Mouse (Mus musculus): ENCODE measurements around the gene Foxn1. TPM values are rescaled to one million over a fixed set of nuclear protein-coding genes. Genes with fewer than 3 reads are reported as not detected.

Gene Foxn1
- polyA plus RNA-seq, 1 experiment from 2014 or later = not detected

DNA sequence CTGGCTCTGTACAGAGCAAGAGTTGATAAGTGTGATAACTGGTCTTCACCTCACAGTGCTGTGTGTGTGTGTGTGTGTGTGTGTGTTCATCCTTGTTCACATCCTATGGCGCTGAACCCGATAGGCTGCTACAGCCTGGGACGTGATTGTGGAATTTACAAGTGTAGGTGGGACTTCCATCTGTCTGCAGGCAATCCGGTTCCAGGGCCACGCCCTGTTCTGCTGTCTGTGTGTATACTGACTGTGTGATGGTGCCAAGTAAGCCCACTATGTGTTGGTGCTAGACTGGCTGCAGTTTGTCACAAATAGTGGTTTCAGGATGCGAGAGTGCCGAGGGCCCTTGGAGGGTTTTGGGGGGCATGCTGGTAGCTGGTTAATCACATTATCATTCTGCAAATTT lies 4.1 kb downstream of the Foxn1 start:
- H3K27me3 ChIP-seq (replicated peaks; ENCODE audit: control insufficient read depth, insufficient read depth, low read length) = no peaks in the 10 kb centered on the region
- no peak overlapping the region for H3K4me2 ChIP-seq (ENCODE audit: low read depth, low read length)
- H3K36me3 ChIP-seq (ENCODE audit: control insufficient read depth, insufficient read depth, low read length) = no peaks in the 10 kb centered on the region
- no peak overlapping the region for H3K27ac ChIP-seq (ENCODE audit: low read length)
- H3K9me3 ChIP-seq (ENCODE audit: control insufficient read depth, low read length) = no peaks in the 10 kb centered on the region
- WGBS = 76% methylated on average over 7 of the region's 7 CpGs
- peaks cover 7% of the 10 kb centered on the region for H3K4me1 ChIP-seq (ENCODE audit: control insufficient read depth, insufficient read depth, low read length)
- H3K4me3 ChIP-seq (ENCODE audit: low read length) = no peak overlapping the region
- no peak overlapping the region for H3K9ac ChIP-seq (ENCODE audit: low read depth, low read length)
- no peak for ATAC-seq

DNA sequence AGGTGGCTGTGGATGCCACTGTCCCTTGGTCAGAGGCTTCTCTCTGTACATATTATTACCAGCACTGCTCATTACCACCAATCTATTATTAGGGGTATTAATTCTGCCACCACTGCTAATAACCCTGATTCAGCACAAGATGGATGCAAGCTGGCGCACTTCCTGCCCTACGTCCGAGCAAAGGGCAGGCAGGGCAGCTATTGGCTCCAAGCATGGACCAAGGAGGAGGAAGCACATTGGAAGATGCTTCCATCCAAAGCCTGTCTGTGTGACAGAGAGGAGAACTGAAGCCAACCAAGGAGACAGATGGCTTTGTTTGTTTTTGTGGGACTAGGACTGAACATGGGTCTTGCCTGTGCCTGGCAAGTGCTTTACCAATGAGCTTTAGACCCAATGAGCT lies 5.4 kb downstream of the Foxn1 start:
- H3K36me3 ChIP-seq (ENCODE audit: control insufficient read depth, insufficient read depth, low read length) = no peaks in the 10 kb centered on the region
- 77% methylated on average over 3 of the region's 3 CpGs for WGBS
- H3K9me3 ChIP-seq (ENCODE audit: control insufficient read depth, low read length) = no peaks in the 10 kb centered on the region
- no peak for ATAC-seq
- no peak overlapping the region for H3K9ac ChIP-seq (ENCODE audit: low read depth, low read length)
- H3K4me2 ChIP-seq (ENCODE audit: low read depth, low read length) = no peak overlapping the region
- no peak overlapping the region for H3K27ac ChIP-seq (ENCODE audit: low read length)
- H3K27me3 ChIP-seq (replicated peaks; ENCODE audit: control insufficient read depth, insufficient read depth, low read length) = no peaks in the 10 kb centered on the region
- peaks cover 8% of the 10 kb centered on the region for H3K4me1 ChIP-seq (ENCODE audit: control insufficient read depth, insufficient read depth, low read length)
- H3K4me3 ChIP-seq (ENCODE audit: low read length) = no peak overlapping the region

DNA sequence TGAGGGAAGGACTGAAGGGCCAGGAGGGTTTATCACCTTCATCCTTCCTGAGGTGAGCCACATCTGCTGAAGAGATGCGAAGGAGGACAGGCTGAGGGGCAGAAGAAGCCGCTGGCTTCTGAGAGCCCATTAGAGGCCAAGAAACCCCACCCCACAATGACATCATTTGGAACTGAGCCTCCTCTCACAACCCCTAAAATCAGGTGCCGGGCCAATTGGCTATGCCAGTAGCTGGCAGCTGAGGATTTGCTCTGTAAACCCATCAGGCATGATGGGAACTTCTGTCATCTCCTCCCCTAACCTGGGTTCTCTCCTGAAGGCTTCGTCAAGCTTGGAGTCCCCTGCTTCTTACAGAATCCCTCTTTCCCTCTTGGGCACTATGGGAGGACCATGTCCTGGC lies 6.0 kb downstream of the Foxn1 start:
- Histone ChIP-seq H3K27ac (ENCODE audit: low read length) (no peak overlapping the region), H3K4me2 (ENCODE audit: low read depth, low read length) (no peak overlapping the region), H3K9ac (ENCODE audit: low read depth, low read length) (no peak overlapping the region), H3K9me3 (ENCODE audit: control insufficient read depth, low read length) (no peaks in the 10 kb centered on the region), H3K4me3 (ENCODE audit: low read length) (no peak overlapping the region), H3K4me1 (ENCODE audit: control insufficient read depth, insufficient read depth, low read length) (peaks cover 8% of the 10 kb centered on the region), H3K27me3 (replicated peaks; ENCODE audit: control insufficient read depth, insufficient read depth, low read length) (no peaks in the 10 kb centered on the region), H3K36me3 (ENCODE audit: control insufficient read depth, insufficient read depth, low read length) (no peaks in the 10 kb centered on the region)
- WGBS = 74% methylated on average over 4 of the region's 4 CpGs
- ATAC-seq = no peak

DNA sequence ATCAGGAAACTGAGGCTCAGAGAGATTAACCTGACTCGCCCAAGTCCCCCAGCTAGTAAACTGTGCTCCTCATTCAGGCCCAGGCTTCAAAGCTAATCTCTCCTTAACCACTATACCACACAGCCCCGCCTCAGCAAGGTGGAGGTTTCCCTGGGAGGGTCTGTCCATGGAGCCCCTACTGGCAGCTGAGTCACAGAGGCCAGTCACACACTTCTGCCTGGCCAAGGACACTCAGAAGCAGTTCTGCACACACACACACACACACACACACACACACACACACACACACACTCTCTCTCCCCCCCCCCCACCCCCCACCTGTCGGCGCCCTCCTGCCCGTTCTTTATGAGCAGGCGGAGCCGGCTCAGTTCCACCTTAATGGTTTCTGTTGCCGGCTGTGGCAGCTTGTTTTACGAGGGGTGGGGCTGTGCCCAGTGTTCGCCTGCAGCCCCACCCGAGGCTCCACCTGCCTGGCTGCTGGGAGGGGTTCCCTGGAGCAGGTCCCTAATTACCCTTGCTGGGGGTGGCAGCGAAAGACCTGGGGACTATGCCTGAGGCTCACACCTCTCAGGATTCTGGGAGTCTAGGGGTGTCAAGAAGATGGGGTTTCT lies 8.7 kb downstream of the Foxn1 start:
- H3K9ac ChIP-seq (ENCODE audit: low read depth, low read length) = no peak overlapping the region
- H3K4me2 ChIP-seq (ENCODE audit: low read depth, low read length) = no peak overlapping the region
- H3K27ac ChIP-seq (ENCODE audit: low read length) = no peak overlapping the region
- H3K4me1 ChIP-seq (ENCODE audit: control insufficient read depth, insufficient read depth, low read length) = peaks cover 12% of the 10 kb centered on the region
- no peaks in the 10 kb centered on the region for H3K9me3 ChIP-seq (ENCODE audit: control insufficient read depth, low read length)
- H3K4me3 ChIP-seq (ENCODE audit: low read length) = no peak overlapping the region
- no peaks in the 10 kb centered on the region for H3K36me3 ChIP-seq (ENCODE audit: control insufficient read depth, insufficient read depth, low read length)
- no peaks in the 10 kb centered on the region for H3K27me3 ChIP-seq (replicated peaks; ENCODE audit: control insufficient read depth, insufficient read depth, low read length)
- ATAC-seq = peak; percentile 93
- WGBS = 21% methylated on average over 7 of the region's 12 CpGs

DNA sequence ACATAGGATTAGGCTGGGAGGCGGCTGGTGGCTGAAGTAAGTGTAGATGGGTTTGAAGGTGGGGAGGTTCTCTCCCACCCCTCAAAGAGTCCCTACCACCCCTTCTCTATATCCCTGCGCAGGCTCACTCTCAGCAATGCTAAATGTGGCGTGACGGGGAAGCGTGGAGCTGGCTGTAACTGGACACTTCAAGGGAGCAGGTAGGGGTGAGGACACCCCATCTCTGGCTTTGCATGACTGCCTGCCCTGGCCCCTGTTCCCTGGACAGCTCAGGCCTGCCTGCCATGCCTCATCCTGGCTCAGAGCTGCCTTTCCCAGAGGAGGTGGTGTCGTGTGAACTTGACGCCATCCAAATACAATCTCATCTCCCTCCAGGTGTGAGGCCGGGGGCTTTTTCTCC lies 12.2 kb downstream of the Foxn1 start:
- Histone ChIP-seq H3K4me3 (ENCODE audit: low read length) (no peak overlapping the region), H3K27ac (ENCODE audit: low read length) (no peak overlapping the region), H3K4me2 (ENCODE audit: low read depth, low read length) (no peak overlapping the region), H3K9me3 (ENCODE audit: control insufficient read depth, low read length) (no peaks in the 10 kb centered on the region), H3K27me3 (replicated peaks; ENCODE audit: control insufficient read depth, insufficient read depth, low read length) (no peaks in the 10 kb centered on the region), H3K9ac (ENCODE audit: low read depth, low read length) (no peak overlapping the region), H3K4me1 (ENCODE audit: control insufficient read depth, insufficient read depth, low read length) (peaks cover 28% of the 10 kb centered on the region), H3K36me3 (ENCODE audit: control insufficient read depth, insufficient read depth, low read length) (no peaks in the 10 kb centered on the region)
- 73% methylated on average over 8 of the region's 8 CpGs for WGBS
- ATAC-seq = no peak

DNA sequence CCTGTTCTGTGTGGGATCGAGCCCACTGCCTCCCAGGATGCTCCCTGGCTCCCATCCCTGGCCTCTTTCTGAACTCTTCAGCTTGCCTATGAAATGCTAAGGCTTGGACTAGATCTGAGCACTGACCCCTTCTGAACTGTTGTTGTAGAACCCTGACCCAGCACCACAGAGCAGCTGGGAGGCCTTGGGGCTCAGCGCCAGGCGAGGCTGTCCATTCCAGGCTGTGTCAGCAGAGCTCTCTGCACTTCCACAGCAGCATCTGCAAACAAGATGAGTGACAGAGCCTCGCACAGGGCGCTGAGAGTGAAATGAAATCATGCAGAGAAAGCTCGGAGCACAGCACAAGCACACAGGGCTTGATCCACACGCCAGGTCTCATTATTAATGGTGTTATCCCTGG lies 13.7 kb downstream of the Foxn1 start:
- no peaks in the 10 kb centered on the region for H3K36me3 ChIP-seq (ENCODE audit: control insufficient read depth, insufficient read depth, low read length)
- ATAC-seq = 0 out of 2 replicates have a peak, but pooled peaks have one; percentile 22
- peaks cover 26% of the 10 kb centered on the region for H3K4me1 ChIP-seq (ENCODE audit: control insufficient read depth, insufficient read depth, low read length)
- no peak overlapping the region for H3K27ac ChIP-seq (ENCODE audit: low read length)
- H3K9ac ChIP-seq (ENCODE audit: low read depth, low read length) = peak overlapping the region; percentile 6; the same call in 1 of the 2 replicates
- WGBS = 49% methylated on average over 7 of the region's 7 CpGs
- no peak overlapping the region for H3K4me3 ChIP-seq (ENCODE audit: low read length)
- H3K9me3 ChIP-seq (ENCODE audit: control insufficient read depth, low read length) = no peaks in the 10 kb centered on the region
- H3K4me2 ChIP-seq (ENCODE audit: low read depth, low read length) = no peak overlapping the region
- no peaks in the 10 kb centered on the region for H3K27me3 ChIP-seq (replicated peaks; ENCODE audit: control insufficient read depth, insufficient read depth, low read length)

DNA sequence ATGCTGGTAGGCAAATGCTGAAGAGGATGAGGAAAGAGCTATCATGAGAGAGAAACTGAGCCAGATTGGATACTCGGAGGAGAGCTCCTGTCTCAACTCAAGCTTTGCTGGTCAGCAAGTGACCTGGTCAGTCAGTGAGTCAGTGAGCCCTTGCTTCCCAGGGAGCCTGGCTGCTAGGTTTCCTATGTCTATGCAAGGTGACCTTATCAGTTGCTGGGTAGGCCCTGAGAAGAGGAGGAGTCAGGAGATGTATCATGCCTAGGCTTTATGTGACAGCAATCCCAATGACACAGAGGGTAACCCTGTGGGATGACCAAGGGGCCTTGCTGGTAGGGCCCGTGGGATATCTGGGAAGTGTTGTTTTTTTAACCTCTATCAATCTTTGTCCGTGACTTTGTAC lies 14.2 kb downstream of the Foxn1 start:
- Histone ChIP-seq H3K27ac (ENCODE audit: low read length) (no peak overlapping the region), H3K9me3 (ENCODE audit: control insufficient read depth, low read length) (no peaks in the 10 kb centered on the region), H3K9ac (ENCODE audit: low read depth, low read length) (no peak overlapping the region), H3K4me2 (ENCODE audit: low read depth, low read length) (no peak overlapping the region), H3K27me3 (replicated peaks; ENCODE audit: control insufficient read depth, insufficient read depth, low read length) (no peaks in the 10 kb centered on the region), H3K36me3 (ENCODE audit: control insufficient read depth, insufficient read depth, low read length) (no peaks in the 10 kb centered on the region), H3K4me1 (ENCODE audit: control insufficient read depth, insufficient read depth, low read length) (peaks cover 23% of the 10 kb centered on the region), H3K4me3 (ENCODE audit: low read length) (no peak overlapping the region)
- no peak for ATAC-seq
- 70% methylated on average over 3 of the region's 3 CpGs for WGBS

DNA sequence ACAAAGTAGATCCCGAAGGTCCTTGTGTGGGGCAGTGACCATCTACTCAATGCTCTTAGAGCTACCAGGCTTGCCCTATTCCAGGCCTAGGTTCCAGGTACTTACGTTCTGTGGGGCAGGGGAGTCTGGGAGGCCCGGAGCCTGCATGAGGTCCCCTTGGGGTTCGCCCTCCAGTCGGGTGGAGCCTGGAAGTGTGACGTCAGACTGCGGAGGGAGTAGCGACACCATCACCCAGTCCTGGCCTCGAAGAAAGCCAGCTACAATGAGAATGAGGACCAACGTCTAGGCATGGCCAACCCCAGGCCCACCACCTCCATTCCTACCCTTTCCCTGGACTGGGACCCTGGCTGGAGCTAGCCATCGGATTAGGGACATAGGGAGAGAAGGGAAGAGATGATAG lies 14.6 kb downstream of the Foxn1 start:
- Histone ChIP-seq H3K4me3 (ENCODE audit: low read length) (no peak overlapping the region), H3K9me3 (ENCODE audit: control insufficient read depth, low read length) (no peaks in the 10 kb centered on the region), H3K4me1 (ENCODE audit: control insufficient read depth, insufficient read depth, low read length) (peaks cover 26% of the 10 kb centered on the region), H3K36me3 (ENCODE audit: control insufficient read depth, insufficient read depth, low read length) (no peaks in the 10 kb centered on the region), H3K9ac (ENCODE audit: low read depth, low read length) (no peak overlapping the region), H3K4me2 (ENCODE audit: low read depth, low read length) (no peak overlapping the region), H3K27me3 (replicated peaks; ENCODE audit: control insufficient read depth, insufficient read depth, low read length) (no peaks in the 10 kb centered on the region), H3K27ac (ENCODE audit: low read length) (no peak overlapping the region)
- 89% methylated on average over 11 of the region's 11 CpGs for WGBS
- ATAC-seq = no peak

DNA sequence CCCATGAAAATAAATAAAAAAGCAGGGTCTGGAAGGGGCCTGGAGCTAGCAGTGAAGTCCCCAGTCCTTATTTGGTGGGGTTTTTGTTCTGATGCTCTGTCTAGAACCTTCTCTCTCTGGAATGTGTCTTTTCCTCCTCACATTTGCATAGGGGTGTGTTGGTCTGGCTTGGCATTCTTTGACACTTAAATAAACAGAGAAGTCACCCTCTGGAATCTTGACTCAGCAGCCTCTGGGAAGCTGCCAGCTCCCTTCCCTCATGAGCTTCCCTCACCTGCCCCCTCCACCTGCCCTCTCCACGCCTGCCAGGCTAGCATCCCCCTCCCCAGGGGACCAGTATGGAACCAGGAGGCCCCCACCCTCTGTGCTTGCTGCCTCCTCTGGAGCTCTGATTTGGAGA lies 16.0 kb downstream of the Foxn1 start:
- no peak overlapping the region for H3K9ac ChIP-seq (ENCODE audit: low read depth, low read length)
- H3K27ac ChIP-seq (ENCODE audit: low read length) = peak overlapping the region; percentile 6; the same call in 1 of the 2 replicates
- no peaks in the 10 kb centered on the region for H3K27me3 ChIP-seq (replicated peaks; ENCODE audit: control insufficient read depth, insufficient read depth, low read length)
- peaks cover 26% of the 10 kb centered on the region for H3K4me1 ChIP-seq (ENCODE audit: control insufficient read depth, insufficient read depth, low read length)
- WGBS = 45% methylated on average over 1 of the region's 1 CpGs
- no peak overlapping the region for H3K4me3 ChIP-seq (ENCODE audit: low read length)
- no peaks in the 10 kb centered on the region for H3K9me3 ChIP-seq (ENCODE audit: control insufficient read depth, low read length)
- ATAC-seq = 0 out of 2 replicates have a peak, but pooled peaks have one; percentile 4
- H3K36me3 ChIP-seq (ENCODE audit: control insufficient read depth, insufficient read depth, low read length) = no peaks in the 10 kb centered on the region
- no peak overlapping the region for H3K4me2 ChIP-seq (ENCODE audit: low read depth, low read length)
